ENCODE assay signal across 23 mouse cellular contexts in the genomic region with DNA sequence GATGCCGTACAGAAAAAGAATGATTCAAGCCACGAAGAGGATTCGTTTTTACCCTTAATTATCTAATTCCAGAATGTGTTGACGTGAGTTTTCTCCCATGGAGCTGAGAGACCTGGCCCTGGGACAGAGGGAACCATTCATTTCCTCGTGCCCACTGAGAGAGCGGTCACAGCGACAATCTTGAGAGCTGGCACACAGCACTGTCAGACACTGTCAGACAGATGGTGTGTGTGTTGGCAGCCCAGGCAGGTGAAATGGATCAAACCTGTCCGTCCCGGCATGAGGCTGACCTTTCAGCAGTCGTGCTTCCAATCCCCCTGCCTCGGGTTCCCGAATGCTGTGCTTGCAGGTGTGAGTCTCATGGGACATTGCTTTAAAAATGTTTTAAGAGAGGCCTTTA. TPM values are rescaled to one million over a fixed set of nuclear protein-coding genes. Genes with fewer than 3 reads are reported as not detected.
DNase-seq lines count a peak whose midpoint lies in the region; ATAC-seq and TF ChIP-seq lines count a peak whose summit lies in the region.
"Had no signal": no experiment of that assay in that cellular context is flagged by ENCODE, and none has a peak within 500 bp of the region (broad histone marks: within the 10 kb centered on the region; RNA-seq: fewer than 3 reads in every experiment).

No protein-coding gene starts in this region.

- ATAC-seq in forebrain, embryonic 16.5 days, result peak; percentile 75; the same call in 1 of the 2 replicates
- ATAC-seq in forebrain, postnatal 0 days, result no peak
- peak; percentile 96 for ATAC-seq in cerebellum, adult (ENCODE audit: insufficient number of reproducible peaks, low FRiP score, low TSS enrichment)
- ATAC-seq in midbrain, embryonic 16.5 days, result no peak
- no peak for ATAC-seq in megakaryocyte progenitor cell, adult 5-6 weeks (replicated peaks; ENCODE audit: poor library complexity)
- ATAC-seq: CD4-positive, CD25-positive, alpha-beta regulatory T cell, adult 4 months; inflammation-experienced regulatory T-cells, adult 6 months had no signal

- no peak for TF ChIP-seq POLR2A in cerebellum, adult 2 months (IDR thresholded peaks at IDR 0.05; ENCODE audit: borderline replicate concordance, insufficient read depth, low read length)

- H3K4me2 ChIP-seq in forebrain, embryonic 16.5 days (ENCODE audit: low read length), result no peak overlapping the region
- no peak overlapping the region for H3K4me2 ChIP-seq in forebrain, postnatal 0 days (ENCODE audit: low read depth)
- H3K4me2 ChIP-seq in midbrain, embryonic 16.5 days (ENCODE audit: low read length), result no peak overlapping the region
- H3K4me2 ChIP-seq: embryonic facial prominence, embryonic 12.5 days; heart, embryonic 12.5 days; hindbrain, embryonic 14.5 days; kidney, embryonic 15.5 days; limb, embryonic 12.5 days; liver, embryonic 15.5 days; lung, embryonic 14.5 days; midbrain, embryonic 12.5 days had no signal

- no peak overlapping the region for H3K9ac ChIP-seq in forebrain, embryonic 16.5 days (replicated peaks; ENCODE audit: low read depth, low read length)
- no peak overlapping the region for H3K9ac ChIP-seq in forebrain, postnatal 0 days
- H3K9ac ChIP-seq in midbrain, embryonic 16.5 days (ENCODE audit: low read depth, low read length), result no peak overlapping the region
- H3K9ac ChIP-seq: embryonic facial prominence, embryonic 12.5 days; heart, embryonic 12.5 days; hindbrain, embryonic 14.5 days; kidney, embryonic 15.5 days; limb, embryonic 12.5 days; liver, embryonic 15.5 days; lung, embryonic 14.5 days; midbrain, embryonic 12.5 days had no signal

- H3K27ac ChIP-seq in forebrain, embryonic 16.5 days (ENCODE audit: low read length), result no peak overlapping the region
- no peak overlapping the region for H3K27ac ChIP-seq in forebrain, postnatal 0 days (ENCODE audit: low read depth, low read length)
- H3K27ac ChIP-seq in cerebellum, adult 2 months (ENCODE audit: insufficient read depth, low read length), result no peak overlapping the region
- H3K27ac ChIP-seq in midbrain, embryonic 16.5 days (ENCODE audit: low read length), result no peak overlapping the region
- H3K27ac ChIP-seq: embryonic facial prominence, embryonic 12.5 days; heart, adult 2 months; hindbrain, embryonic 14.5 days; kidney, embryonic 15.5 days; limb, embryonic 12.5 days; liver, embryonic 15.5 days; midbrain, embryonic 12.5 days had no signal

- H3K9me3 ChIP-seq in forebrain, embryonic 16.5 days (ENCODE audit: control insufficient read depth, low read length), result no peaks in the 10 kb centered on the region
- no peaks in the 10 kb centered on the region for H3K9me3 ChIP-seq in forebrain, postnatal 0 days (ENCODE audit: low read length)
- H3K9me3 ChIP-seq in midbrain, embryonic 16.5 days (replicated peaks; ENCODE audit: control insufficient read depth, low read length, poor library complexity, severe bottlenecking), result no peaks in the 10 kb centered on the region
- H3K9me3 ChIP-seq: embryonic facial prominence, embryonic 12.5 days; heart, embryonic 12.5 days; kidney, embryonic 15.5 days; limb, embryonic 12.5 days; liver, embryonic 15.5 days; megakaryocyte, embryonic 14.5 days; midbrain, embryonic 12.5 days had no signal

- no peak for TF ChIP-seq CTCF in forebrain, postnatal 0 days (IDR thresholded peaks at IDR 0.05; ENCODE audit: low read depth)
- no peak for TF ChIP-seq CTCF in cerebellum, adult 2 months (IDR thresholded peaks at IDR 0.05; ENCODE audit: borderline replicate concordance, insufficient read depth, low read depth, low read length)

- H3K4me3 ChIP-seq in forebrain, embryonic 16.5 days (replicated peaks; ENCODE audit: low read length), result no peak overlapping the region
- no peak overlapping the region for H3K4me3 ChIP-seq in forebrain, postnatal 0 days (ENCODE audit: low read depth, low read length)
- no peak overlapping the region for H3K4me3 ChIP-seq in cerebellum, adult 2 months (replicated peaks; ENCODE audit: insufficient read depth, low read depth, low read length)
- H3K4me3 ChIP-seq in midbrain, embryonic 16.5 days (ENCODE audit: low read depth, low read length), result no peak overlapping the region
- H3K4me3 ChIP-seq: embryonic facial prominence, embryonic 12.5 days; heart, adult 2 months; heart, embryonic 12.5 days; kidney, embryonic 15.5 days; limb, embryonic 12.5 days; liver, embryonic 15.5 days; megakaryocyte, embryonic 14.5 days; midbrain, embryonic 12.5 days had no signal

- H3K27me3 ChIP-seq in forebrain, embryonic 16.5 days (replicated peaks; ENCODE audit: control insufficient read depth, insufficient read depth, low read length), result no peaks in the 10 kb centered on the region
- no peaks in the 10 kb centered on the region for H3K27me3 ChIP-seq in forebrain, postnatal 0 days (ENCODE audit: insufficient read depth, low read length)
- H3K27me3 ChIP-seq in cerebellum, adult 2 months (ENCODE audit: control insufficient read depth, insufficient read depth, low read length), result no peaks in the 10 kb centered on the region; the same call in 1 of the 2 replicates
- H3K27me3 ChIP-seq in midbrain, embryonic 16.5 days (ENCODE audit: control insufficient read depth, insufficient read depth, low read depth, low read length), result no peaks in the 10 kb centered on the region
- H3K27me3 ChIP-seq: embryonic facial prominence, embryonic 12.5 days; heart, embryonic 12.5 days; kidney, embryonic 15.5 days; limb, embryonic 12.5 days; liver, embryonic 15.5 days; megakaryocyte, embryonic 14.5 days; midbrain, embryonic 12.5 days had no signal

- 48% methylated on average over 12 of the region's 12 CpGs for WGBS in forebrain, embryonic 16.5 days
- 47% methylated on average over 12 of the region's 12 CpGs for WGBS in forebrain, postnatal 0 days
- 7% methylated on average over 12 of the region's 12 CpGs for WGBS in cerebellum, adult 2 months
- 85% methylated on average over 12 of the region's 12 CpGs for WGBS in midbrain, embryonic 16.5 days

- H3K36me3 ChIP-seq in forebrain, embryonic 16.5 days (ENCODE audit: control insufficient read depth, insufficient read depth), result no peaks in the 10 kb centered on the region
- H3K36me3 ChIP-seq in forebrain, postnatal 0 days (ENCODE audit: insufficient read depth), result no peaks in the 10 kb centered on the region
- no peaks in the 10 kb centered on the region for H3K36me3 ChIP-seq in midbrain, embryonic 16.5 days (ENCODE audit: control insufficient read depth, insufficient read depth, low read length)
- H3K36me3 ChIP-seq: liver, embryonic 15.5 days; midbrain, embryonic 12.5 days had no signal

- peaks cover 7% of the 10 kb centered on the region; the same call in 1 of the 2 replicates for H3K4me1 ChIP-seq in forebrain, embryonic 16.5 days (replicated peaks; ENCODE audit: control insufficient read depth, insufficient read depth, low read length)
- 0 out of 2 replicates have a peak, but pooled peaks cover 4% of the 10 kb centered on the region for H3K4me1 ChIP-seq in forebrain, postnatal 0 days (ENCODE audit: insufficient read depth)
- H3K4me1 ChIP-seq in cerebellum, adult 2 months (ENCODE audit: control insufficient read depth, insufficient read depth, low read length), result peaks cover 3% of the 10 kb centered on the region; the same call in 1 of the 2 replicates
- H3K4me1 ChIP-seq in midbrain, embryonic 16.5 days (ENCODE audit: control insufficient read depth, insufficient read depth, low read length), result no peaks in the 10 kb centered on the region
- H3K4me1 ChIP-seq: midbrain, embryonic 12.5 days had no signal

- no peak for DNase-seq in forebrain, postnatal 0 days
- peak; percentile 69 to 83 for DNase-seq in cerebellum, adult 2 months
- peak; percentile 81 to 86 for DNase-seq in cerebellum, postnatal 14 days
- no peak for DNase-seq in kidney, adult 18-20 months
- DNase-seq: adrenal gland, postnatal 14 days; heart, adult 2 months; heart, postnatal 4 days; kidney, adult 11 months; lung, embryonic 14.5 days had no signal

RNA-seq across cellular contexts. Expression of a gene that starts 37.3 kb away (rescaled TPM):
- polyA plus RNA-seq in forebrain, embryonic 16.5 days (2015; fragmentation: Nextera tagmentation; extraction: Ambion mirVana), result 20.7 and 24.9 TPM in 2 replicates
- total RNA-seq in forebrain, postnatal 0 days (2014; rRNA removed), result 15.1 and 16.3 TPM in 2 replicates
- polyA plus RNA-seq in forebrain, postnatal 0 days (2015; fragmentation: Nextera tagmentation; extraction: Ambion mirVana), result 15.4 and 15.6 TPM in 2 replicates
- polyA plus RNA-seq in cerebellum, adult 2 months (2012; rRNA removed), result 13.4 and 16.1 TPM in 2 replicates
- 13.5 and 14.0 TPM in 2 replicates for polyA plus RNA-seq in midbrain, embryonic 16.5 days (2015; fragmentation: Nextera tagmentation; extraction: Ambion mirVana)
- total RNA-seq in megakaryocyte progenitor cell, adult 5-6 weeks (2015), result 1.8 and 2.0 TPM in 2 replicates
- total RNA-seq in megakaryocyte progenitor cell, adult 5-6 weeks (2017), result 1.7 and 2.3 TPM in 2 replicates

Comparison
In these comparisons a context has a peak if more than half of its experiments do, and no peak if none do; other contexts are left out.
1. ATAC-seq: peak in forebrain, embryonic 16.5 days (single experiment) and cerebellum, adult (single experiment); none in forebrain, postnatal 0 days (single experiment), midbrain, embryonic 16.5 days (single experiment) and megakaryocyte progenitor cell, adult 5-6 weeks (single experiment).
2. DNase-seq: peak in cerebellum, adult 2 months (2 of 2) and cerebellum, postnatal 14 days (2 of 2); none in forebrain, postnatal 0 days (single experiment) and kidney, adult 18-20 months (single experiment).